Mouse (Mus musculus) telencephalon, adult 2 months (tissue): ENCODE data around the gene Fgf14.
"Not testable (repeated sequence)": the region's sequence is repeated elsewhere in the genome, so short reads cannot be mapped to it uniquely, and the experiment has no call there.

Experiments used
- DNase-seq: peaks from one replicate; pipeline ENCODE4 v3.0.0-alpha.2; 2011; ENCODE audit warnings: low read depth, low spot score

Fgf14 gene

DNA sequence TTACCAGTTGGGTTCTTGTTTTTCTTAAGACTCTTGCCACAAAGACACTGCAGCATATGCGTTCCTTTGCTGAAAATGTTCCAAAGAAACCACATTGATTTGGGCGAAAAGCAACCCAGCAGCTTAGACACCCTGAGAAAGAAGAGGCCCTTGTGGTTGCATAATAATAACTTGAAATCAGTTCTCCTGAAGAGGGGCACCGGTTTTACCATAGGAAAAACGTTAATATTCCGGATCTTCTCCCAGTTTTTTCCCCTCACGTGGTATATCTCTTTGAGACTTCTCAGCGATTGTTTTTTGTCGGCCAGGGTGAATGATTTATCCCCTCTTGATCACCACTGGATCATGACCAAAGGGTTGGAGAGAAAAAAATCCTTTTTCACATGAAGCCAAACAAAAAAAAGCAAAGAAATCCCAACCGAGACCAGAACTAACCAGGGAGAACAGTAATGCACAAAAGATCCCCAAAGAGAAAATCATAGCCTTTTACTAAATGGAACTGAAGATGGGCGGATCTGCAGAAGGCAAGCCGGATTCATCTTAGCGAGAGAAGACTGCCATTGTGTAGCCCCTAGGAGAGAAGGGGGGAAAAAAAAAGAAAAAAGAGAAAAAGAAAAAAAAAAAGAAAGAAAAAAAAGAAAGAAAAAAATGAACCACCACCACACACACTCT is at the start of gene Fgf14:
Gene Fgf14 (minus strand): TSS at position 622 of the 672 bp plus-strand sequence.
- DNase-seq: no peak

DNA sequence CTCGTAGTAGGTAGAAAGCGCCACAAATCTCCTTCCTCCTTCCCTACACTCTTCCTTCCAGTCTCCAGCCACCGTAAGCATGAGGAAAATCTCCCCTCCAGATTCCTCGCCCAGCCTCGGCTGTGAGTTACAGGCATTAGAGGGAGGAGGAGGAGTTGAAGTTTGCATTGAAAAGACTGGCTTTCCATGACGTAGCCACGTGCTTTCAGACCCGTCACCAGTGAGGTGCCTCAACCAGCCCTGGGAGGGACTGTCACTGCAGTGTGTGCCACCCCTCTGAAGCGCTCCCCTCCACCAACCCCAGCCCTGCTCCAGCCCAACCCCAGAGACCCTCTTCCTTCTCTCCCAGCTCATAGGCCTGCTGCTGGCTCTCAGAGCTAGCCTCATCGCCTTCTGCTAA is 452 bp upstream of the Fgf14 start:
- peak; percentile 85 for DNase-seq

DNA sequence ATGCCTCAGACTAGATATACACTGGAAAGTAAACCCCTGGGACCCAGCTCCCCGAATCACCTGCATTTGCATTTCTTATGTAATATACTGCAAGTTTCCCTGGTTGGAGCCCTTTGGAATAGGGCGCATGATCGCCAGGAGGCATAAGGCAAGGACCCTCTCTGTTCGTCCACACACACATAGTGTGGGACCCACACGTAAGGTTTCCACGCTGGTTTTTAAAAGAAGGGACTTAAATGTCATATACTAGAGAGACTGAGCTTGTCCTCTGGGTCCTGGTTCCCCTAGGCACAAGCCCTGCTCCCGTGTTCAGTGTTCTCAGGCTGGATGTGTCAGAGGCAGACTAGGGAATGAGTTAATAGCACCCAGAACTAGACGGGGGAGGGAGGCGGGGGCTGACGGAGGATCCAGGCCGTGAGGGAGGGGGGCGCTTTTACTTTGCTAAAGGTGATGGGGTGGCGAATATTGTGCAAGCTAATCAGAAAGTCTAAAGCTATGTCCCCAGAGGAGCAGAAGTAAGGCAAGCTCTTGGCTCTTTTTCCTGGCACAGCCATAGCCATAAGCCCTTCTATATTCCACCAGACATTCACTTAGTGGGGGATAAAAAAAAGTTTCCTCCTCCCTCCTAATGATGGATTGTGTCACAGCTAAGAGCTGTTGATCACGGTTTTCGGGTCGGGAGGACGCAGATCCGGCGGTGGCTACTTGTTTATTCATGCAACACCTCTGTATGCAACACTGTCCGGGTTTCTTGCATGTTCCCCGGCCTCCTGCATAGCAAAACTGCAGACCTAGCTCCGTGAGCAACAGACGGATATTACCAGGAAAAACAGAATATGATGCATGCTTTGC is 1.0 kb downstream of the Fgf14 start:
- peak; percentile 70 for DNase-seq

DNA sequence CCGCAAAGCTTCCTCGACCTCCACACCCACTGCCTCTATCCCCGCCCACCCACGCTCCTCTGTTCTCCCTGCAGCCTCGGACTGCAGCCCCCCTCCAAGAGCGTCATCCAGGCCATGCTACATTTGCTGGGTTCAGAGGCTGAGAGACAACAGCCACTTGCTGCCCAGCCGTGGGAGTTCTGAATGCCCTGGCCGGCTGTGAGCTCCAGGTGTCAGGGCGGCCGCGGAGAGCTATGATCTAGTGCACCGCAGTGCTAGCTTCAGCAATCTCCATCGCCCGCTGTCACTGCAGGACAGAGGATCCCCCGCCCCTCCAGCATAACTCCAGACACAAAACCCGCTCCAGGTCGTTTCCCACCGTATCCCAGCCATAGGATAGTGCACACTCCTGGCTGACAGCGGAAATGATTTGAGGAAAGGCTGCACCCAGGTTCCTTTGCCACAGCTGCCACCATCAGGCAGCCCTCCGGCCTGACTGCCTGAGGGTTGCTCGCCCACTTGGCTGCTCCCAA is 1.7 kb downstream of the Fgf14 start:
- peak; percentile 39 for DNase-seq

DNA sequence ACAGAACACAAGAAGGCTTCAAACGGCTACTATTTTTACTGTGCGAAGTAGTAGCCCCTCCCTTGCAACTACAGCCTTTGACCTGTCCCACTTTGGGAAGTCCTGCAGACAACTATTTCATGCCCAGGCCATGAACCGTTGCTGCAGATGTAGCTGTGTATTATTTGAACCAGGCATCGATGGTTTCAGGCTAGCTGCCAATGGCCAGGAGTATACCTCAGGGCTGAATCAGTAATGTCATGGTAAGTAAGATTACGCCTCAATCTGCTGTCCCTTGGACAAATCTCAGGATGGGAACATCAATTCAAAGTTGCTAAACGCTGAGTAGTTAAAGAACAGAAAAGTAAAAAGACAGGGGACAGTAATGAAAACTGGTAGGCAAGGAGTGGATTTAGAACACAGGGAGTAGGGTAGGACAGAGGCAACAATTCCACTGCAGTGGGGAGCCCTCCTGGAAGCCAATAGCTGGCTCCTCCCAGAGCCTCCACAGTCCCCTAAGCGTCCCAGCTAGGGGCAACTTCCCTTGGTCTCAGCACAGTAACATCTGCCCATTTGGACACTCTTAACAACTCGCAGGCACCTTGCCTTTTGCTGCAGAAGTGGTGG is 2.3 kb downstream of the Fgf14 start:
- DNase-seq: no peak

DNA sequence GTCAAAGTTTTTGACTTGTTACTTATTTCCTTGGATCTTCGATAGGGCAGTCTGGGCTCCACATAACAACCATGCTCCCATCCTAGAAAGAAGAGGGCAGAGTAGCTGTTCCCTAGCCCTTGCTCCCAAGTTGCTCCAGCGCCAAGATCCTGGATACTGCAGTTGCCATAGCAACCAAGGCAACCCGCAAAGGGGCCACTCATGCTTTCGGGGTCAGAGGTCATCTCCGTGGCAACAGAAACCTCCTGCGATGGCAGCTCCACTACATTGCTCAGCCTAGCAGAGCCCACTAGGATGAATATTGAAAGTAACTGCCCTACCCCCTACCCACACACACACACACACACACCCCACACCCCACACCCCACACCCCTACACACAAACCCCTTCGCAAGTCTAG is 7.2 kb downstream of the Fgf14 start:
- DNase-seq: no peak

DNA sequence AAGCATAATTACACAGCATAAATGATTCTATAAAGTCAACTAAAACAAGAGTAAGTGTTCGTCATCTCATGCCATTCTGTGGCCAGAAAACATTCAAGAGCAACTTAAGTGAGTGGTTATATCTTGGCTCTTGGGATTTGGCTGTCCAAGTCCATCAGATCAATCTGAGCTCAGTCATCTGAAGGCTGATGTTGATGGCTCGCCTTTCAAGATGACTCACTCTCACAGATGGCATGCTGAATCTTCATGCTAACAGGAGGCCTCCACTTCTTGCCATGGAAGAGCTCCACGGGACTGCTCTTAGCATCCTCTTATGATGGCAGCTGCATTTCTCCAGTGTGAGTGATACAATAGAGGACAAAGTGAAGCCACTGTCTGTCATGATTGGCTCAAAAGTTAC is 34.1 kb downstream of the Fgf14 start:
- peak; percentile 16 for DNase-seq

DNA sequence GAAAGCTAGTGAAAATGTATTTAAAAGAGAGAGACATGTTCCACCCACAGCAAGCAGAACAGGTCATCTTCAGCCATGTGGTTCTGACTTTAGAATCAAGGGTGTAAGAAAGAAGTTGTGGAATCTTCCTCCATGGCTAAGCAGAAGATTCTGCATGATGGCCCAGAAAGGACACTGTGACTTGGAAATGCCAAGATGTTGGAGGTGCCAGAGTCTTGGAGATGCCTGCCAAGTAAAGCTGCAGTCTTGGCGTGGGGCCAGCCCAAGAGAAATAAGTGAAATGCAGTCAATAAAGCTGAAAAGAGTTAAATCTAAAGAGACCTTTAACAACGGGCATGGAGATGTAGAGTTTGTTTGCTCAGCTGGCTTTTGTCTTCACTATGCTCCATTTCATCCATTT is 42.0 kb downstream of the Fgf14 start:
- peak; percentile 11 for DNase-seq

DNA sequence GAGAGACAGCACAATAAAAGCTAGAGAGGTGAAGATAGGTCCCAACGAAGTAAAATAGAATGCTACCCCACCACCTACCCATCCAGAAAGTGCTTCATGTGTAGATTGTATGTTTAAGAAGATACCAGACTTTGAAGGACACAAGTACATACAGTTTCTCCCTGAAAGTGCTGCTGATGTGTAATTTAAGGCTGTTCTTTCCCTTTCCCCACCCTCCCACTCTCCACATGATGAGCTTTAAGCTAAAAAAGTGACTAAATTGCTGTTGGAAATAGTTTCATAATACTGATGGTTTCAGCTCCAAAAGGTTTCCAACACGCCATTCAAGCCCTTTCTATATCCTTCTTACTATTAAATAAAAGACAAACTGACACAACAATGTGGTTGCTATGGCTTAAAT is 63.5 kb downstream of the Fgf14 start:
- no peak for DNase-seq

DNA sequence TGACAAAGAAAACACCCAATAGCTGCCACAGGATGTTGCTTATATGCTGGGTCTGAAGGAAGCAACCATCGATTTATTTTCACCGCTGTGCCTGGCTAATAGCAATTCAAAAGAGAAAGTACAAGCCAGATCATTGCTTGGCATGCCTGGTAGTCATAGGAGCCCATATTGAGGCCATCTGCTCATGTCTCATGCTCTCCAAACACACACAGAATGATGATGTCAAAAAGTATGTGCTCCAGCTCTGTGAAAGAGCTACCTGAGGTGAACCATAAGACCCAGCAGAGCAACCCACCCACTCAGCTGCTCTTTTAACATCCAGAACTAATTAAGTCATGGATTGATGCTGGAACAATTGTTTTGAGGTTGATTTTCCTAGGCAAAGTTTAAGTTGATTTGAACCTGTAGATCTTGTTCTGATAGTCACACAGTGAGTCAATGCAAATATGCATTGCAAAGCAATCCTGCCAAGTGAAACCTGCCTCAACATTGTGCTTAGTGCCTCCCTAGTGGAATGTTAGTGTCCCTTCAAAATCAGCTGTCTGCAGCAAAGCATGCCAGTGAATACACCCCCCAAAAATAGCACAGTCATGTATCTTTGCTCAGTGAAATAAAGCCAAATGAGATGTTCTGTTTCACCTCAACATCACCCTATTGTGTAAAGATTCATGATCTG is 70.8 kb downstream of the Fgf14 start:
- DNase-seq: peak; percentile 31

DNA sequence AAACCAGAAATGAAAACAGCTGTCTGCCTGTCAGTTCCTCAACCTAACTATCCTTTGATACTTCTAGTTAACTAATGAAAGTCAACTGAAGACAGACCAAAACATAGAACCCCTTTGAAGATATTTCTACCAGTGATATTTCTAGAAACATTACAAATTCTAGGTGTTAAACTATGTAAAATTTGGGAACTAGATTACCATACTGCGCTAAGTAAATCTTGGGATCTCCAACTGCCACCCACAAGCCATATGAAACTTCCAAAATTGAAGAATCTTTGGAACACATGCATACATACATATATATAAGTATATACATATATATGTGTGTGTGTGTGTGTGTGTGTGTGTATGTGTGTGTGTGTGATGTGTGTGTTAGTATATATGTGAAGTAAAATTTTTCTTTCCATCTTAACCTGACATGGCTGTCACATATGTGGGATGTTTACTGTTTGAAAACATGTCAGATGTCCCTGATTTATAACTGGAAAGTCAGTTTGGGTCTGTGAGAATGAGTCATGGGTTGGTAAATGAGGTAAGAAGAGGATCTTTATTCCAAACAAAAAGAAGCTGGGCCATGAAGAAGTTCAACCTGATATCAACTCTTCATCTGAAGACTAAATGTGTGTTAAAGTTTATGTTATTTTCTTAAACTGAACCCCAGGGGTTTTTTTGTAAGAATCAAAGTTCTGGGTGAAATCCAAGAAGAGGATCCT is 71.7 kb downstream of the Fgf14 start:
- DNase-seq: peak; percentile 63

DNA sequence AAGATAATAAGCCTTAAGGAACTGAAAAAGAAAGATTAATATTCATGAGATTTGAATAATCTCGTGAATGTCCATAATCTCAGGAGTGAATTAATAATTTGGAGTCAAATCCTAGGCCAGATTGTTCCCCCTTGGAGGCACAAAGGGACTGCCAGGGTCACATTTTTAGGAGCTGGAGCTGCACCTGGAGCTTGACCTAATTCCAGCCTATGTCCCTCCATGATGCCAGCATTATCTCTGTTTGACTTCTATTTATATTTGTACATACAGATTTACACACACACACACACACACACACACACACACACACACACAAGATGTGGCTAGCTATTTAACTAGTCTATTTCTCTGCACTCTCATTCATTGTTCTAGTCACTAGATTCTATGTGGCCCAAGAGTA is 100.4 kb downstream of the Fgf14 start:
- DNase-seq: no peak

DNA sequence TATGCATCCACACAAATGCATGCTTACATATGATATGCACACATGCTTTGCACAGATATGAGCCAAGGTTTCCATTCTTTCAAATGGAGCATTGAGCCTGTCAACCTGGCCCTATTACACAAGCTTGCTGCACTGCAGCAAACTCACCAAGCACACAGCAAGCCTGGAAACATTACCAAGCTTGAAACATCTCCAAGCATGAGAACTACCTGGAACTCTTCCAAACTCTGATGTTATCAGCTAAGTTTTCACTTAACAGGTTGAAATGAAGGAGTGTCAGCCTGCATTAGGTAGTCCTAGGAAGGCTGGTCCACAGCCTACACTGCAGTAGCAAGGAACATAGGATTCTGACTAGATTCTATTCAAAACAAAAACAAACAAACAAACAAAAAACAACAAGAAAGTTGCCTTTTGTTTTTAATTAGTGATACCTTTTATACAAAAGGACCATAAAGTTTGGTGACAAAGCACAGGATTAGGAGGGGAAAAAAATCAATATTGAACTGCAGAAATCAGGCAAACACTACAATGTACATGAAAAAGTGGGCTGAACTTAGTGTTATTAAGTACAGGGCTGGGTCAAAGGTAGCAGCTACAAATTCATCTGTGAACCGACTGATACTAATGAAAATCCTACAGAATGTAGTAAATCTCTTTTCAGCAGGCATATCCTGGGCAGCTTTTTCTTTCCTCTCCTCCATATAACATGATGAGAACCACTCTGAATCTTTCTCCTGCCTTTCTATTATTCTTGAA is 101.6 kb downstream of the Fgf14 start:
- DNase-seq: peak; percentile 68

DNA sequence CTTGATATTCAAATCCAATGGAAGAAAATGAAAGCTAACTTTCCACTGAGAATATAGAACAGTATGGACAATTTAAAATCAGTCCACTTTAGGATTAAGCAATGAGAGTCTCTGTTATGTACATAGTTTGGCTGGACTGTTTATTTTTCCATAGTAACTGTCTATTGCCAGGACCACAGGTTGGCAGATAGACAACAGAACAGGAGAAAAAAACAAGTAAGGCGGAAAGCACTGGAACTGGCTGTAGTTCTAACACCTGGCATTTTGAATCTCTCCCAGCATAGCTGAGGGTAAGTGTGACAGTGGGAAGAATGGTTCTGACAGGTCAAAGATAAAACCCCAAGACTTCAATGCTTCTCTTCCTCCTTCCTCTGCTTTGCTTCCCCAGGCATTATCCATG is 110.5 kb downstream of the Fgf14 start:
- DNase-seq: no peak

DNA sequence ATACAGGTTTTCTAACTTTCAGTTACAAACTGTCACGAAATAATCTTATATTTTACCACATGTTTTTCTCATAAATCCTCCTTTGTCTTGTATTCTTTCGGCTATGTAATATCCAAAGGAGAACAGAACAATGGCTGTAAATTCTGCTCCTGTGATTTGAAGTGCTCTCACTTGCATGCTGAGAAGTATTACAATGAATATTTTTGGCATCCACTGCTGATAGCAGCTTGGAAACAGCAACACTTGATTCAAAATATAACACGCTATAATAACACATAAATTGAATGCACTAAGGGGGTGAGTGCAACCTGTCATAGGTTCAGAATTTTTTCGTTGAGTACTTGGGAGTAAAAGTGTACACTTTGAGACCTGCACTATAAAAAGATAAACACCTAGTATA is 115.4 kb downstream of the Fgf14 start:
- no peak for DNase-seq

DNA sequence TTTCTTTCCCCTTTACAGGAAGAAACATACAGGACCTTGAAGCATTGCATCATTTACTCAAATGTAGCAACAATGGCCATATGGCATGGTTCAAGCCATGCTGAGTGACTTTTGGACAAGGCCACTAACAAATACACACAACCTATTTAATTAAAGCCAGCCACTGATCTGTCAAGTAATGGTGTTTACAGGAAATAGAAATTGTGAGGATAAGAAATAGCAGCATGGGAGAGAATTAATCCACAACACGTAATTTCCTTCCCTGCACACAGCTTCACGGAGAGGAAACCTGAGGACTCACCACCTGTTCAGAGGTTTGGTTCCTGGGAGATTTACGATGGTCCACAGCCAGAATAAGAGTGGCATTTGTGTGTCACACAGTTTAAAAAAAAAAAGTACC is 140.8 kb downstream of the Fgf14 start:
- DNase-seq: no peak

DNA sequence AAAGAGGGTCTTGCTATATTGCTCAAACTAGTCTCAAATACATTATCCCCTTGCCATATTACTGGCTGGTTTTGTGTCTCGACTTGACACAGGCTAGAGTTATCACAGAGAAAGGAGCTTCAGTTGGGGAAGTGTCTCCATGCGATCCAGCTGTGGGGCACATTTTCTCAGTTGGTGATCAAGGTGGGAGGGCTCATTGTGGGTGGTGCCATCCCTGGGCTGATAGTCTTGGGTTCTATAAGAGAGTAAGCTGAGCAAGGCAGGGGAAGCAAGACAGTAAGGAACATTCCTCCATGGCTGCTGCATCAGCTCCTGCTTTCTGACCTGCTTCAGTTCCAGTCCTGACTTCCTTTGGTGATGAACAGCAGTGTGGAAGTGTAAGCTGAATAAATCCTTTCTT is 141.6 kb downstream of the Fgf14 start:
- not testable (repeated sequence) for DNase-seq

DNA sequence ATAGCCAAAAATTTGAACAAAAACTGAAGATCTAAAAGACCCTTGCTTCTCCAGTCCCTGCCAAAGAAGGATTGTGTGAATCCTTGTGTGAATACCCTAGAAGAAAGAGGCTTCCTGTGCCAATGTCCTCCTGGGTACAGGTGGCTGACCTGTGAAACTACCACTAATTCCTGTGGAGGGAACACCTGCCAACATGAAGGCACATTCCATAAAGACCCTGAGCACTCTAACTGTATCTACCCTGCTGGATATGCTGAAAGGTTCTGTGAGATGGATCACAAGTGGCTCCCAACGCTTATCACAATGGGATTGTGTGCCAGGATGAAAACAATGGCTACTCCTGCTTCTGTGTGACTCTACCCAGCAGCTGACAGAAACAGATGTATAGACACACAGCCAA is 144.9 kb downstream of the Fgf14 start:
- DNase-seq: no peak

DNA sequence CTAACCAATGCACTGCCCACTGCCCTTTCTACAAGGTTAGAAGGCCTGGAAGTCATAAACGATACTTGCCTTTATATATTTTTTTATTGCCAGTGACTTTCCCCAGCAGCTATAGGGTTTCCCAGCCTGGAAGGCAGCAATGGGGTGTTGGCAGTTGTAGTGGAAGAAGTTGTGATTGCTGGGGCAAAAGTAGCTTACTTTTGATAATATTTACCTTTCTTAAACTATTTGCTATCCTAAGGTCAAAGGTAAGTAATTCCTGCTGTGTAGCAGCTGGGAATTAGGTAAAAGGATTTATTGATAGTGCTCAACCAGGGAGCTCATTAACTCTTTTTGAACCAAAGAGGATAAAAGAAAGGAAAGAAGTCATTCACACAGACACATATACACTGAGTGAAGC is 164.9 kb downstream of the Fgf14 start:
- DNase-seq: no peak

DNA sequence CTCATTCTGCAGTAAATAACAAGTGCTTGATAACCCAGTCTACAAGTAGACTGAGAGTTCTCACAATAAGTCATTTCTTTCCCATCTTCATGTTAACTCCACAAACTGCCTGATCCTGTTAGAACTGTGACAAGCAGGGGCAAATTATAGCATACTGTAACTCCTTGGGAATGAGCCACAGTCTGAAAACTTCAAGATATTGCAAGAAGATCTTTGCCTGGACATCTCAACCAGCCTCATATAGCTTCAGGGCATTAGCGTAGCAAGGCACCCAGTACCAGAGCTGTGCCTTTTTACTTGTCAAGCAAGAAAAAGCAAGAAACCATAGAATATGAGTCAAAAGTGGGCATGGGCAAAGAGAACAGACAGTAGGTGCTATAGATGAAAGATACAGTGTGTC is 188.0 kb downstream of the Fgf14 start:
- DNase-seq: no peak

DNA sequence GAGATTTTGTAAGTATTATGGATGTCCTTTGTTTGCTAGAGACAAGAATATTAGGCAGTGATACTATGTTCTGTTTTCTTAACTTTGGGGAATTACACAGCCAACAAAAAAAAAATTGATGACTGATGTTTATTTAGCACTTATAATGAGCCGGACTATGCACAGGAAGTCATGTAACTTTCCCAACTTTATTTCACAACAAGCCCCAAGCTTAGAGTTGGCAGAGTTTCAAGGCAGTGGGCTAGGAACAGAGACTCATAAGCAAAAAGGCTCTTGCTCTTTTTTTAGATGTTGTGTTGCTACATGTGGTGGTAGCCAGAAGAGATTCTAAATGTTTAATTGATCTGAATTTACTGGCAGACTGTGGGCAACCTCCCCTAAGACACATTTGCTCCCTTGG is 191.7 kb downstream of the Fgf14 start:
- DNase-seq: no peak
